Mouse (Mus musculus): ENCODE measurements at regions not wholly inside any gene's neighbourhood (a gene's known extent, or its start where the extent isn't known, plus 50 kb on each side); places are given as distances from the start of the nearest gene placed in this dataset.

- H3K27me3 ChIP-seq (ENCODE audit: control insufficient read depth, insufficient read depth, low read length), result no peaks in the 10 kb centered on the region
- H3K4me1 ChIP-seq (ENCODE audit: control insufficient read depth, insufficient read depth, low read length), result no peaks in the 10 kb centered on the region
- H3K4me3 ChIP-seq (ENCODE audit: control insufficient read depth, low read depth, low read length), result no peak overlapping the region
- TF ChIP-seq POLR2A (IDR thresholded peaks at IDR 0.05; ENCODE audit: control insufficient read depth, low read depth, low read length) (no peak), CTCF (IDR thresholded peaks at IDR 0.05; ENCODE audit: control insufficient read depth, insufficient read depth, insufficient replicate concordance, low read depth, low read length) (no peak)
- H3K36me3 ChIP-seq (ENCODE audit: control insufficient read depth, insufficient read depth, low read length), result no peaks in the 10 kb centered on the region
- H3K27ac ChIP-seq (ENCODE audit: control insufficient read depth, insufficient read depth, low read depth, low read length), result no peak overlapping the region
Observed at GRCm38 (mm10) chr6:117000951-117001725, 167.2 kb upstream of the Cxcl12 start.

GRCm38 (mm10) chr6:117012621-117013020 lies 155.7 kb upstream of the Cxcl12 start:
- Histone ChIP-seq H3K4me3 (ENCODE audit: control insufficient read depth, low read depth, low read length) (no peak overlapping the region), H3K27me3 (ENCODE audit: control insufficient read depth, insufficient read depth, low read length) (no peaks in the 10 kb centered on the region)
- TF ChIP-seq CTCF (IDR thresholded peaks at IDR 0.05; ENCODE audit: control insufficient read depth, insufficient read depth, insufficient replicate concordance, low read depth, low read length) (no peak), POLR2A (IDR thresholded peaks at IDR 0.05; ENCODE audit: control insufficient read depth, low read depth, low read length) (no peak)

GRCm38 (mm10) chr6:117015461-117015860 lies 152.9 kb upstream of the Cxcl12 start:
- no peak for TF ChIP-seq POLR2A (IDR thresholded peaks at IDR 0.05; ENCODE audit: control insufficient read depth, low read depth, low read length)
- no peak for TF ChIP-seq CTCF (IDR thresholded peaks at IDR 0.05; ENCODE audit: control insufficient read depth, insufficient read depth, insufficient replicate concordance, low read depth, low read length)
- Histone ChIP-seq H3K36me3 (ENCODE audit: control insufficient read depth, insufficient read depth, low read length) (no peaks in the 10 kb centered on the region), H3K4me1 (ENCODE audit: control insufficient read depth, insufficient read depth, low read length) (no peaks in the 10 kb centered on the region), H3K27ac (ENCODE audit: control insufficient read depth, insufficient read depth, low read depth, low read length) (no peak overlapping the region), H3K27me3 (ENCODE audit: control insufficient read depth, insufficient read depth, low read length) (no peaks in the 10 kb centered on the region), H3K4me3 (ENCODE audit: control insufficient read depth, low read depth, low read length) (no peak overlapping the region)

More at GRCm38 (mm10) chr6:117012621-117013020, 155.7 kb upstream of the Cxcl12 start:
- no peak overlapping the region for H3K27ac ChIP-seq (ENCODE audit: control insufficient read depth, insufficient read depth, low read depth, low read length)
- H3K36me3 ChIP-seq (ENCODE audit: control insufficient read depth, insufficient read depth, low read length), result no peaks in the 10 kb centered on the region
- H3K4me1 ChIP-seq (ENCODE audit: control insufficient read depth, insufficient read depth, low read length), result no peaks in the 10 kb centered on the region

- TF ChIP-seq CTCF (IDR thresholded peaks at IDR 0.05; ENCODE audit: control insufficient read depth, insufficient read depth, insufficient replicate concordance, low read depth, low read length), result no peak
- no peak for TF ChIP-seq POLR2A (IDR thresholded peaks at IDR 0.05; ENCODE audit: control insufficient read depth, low read depth, low read length)
- Histone ChIP-seq H3K4me1 (ENCODE audit: control insufficient read depth, insufficient read depth, low read length) (no peaks in the 10 kb centered on the region), H3K36me3 (ENCODE audit: control insufficient read depth, insufficient read depth, low read length) (no peaks in the 10 kb centered on the region), H3K27ac (ENCODE audit: control insufficient read depth, insufficient read depth, low read depth, low read length) (no peak overlapping the region), H3K4me3 (ENCODE audit: control insufficient read depth, low read depth, low read length) (no peak overlapping the region), H3K27me3 (ENCODE audit: control insufficient read depth, insufficient read depth, low read length) (no peaks in the 10 kb centered on the region)
Observed at GRCm38 (mm10) chr6:117021851-117022250, 146.5 kb upstream of the Cxcl12 start.

- Histone ChIP-seq H3K4me3 (ENCODE audit: control insufficient read depth, low read depth, low read length) (no peak overlapping the region), H3K4me1 (ENCODE audit: control insufficient read depth, insufficient read depth, low read length) (no peaks in the 10 kb centered on the region), H3K27ac (ENCODE audit: control insufficient read depth, insufficient read depth, low read depth, low read length) (no peak overlapping the region), H3K36me3 (ENCODE audit: control insufficient read depth, insufficient read depth, low read length) (no peaks in the 10 kb centered on the region), H3K27me3 (ENCODE audit: control insufficient read depth, insufficient read depth, low read length) (no peaks in the 10 kb centered on the region)
- TF ChIP-seq POLR2A (IDR thresholded peaks at IDR 0.05; ENCODE audit: control insufficient read depth, low read depth, low read length) (no peak), CTCF (IDR thresholded peaks at IDR 0.05; ENCODE audit: control insufficient read depth, insufficient read depth, insufficient replicate concordance, low read depth, low read length) (no peak)
Observed at GRCm38 (mm10) chr6:117032042-117032746, 136.1 kb upstream of the Cxcl12 start.

GRCm38 (mm10) chr6:117043744-117044143 lies 124.6 kb upstream of the Cxcl12 start:
- no peak overlapping the region for H3K27ac ChIP-seq (ENCODE audit: control insufficient read depth, insufficient read depth, low read depth, low read length)

GRCm38 (mm10) chr6:117049459-117050010 lies 118.8 kb upstream of the Cxcl12 start:
- Histone ChIP-seq H3K4me3 (ENCODE audit: control insufficient read depth, low read depth, low read length) (no peak overlapping the region), H3K4me1 (ENCODE audit: control insufficient read depth, insufficient read depth, low read length) (no peaks in the 10 kb centered on the region), H3K27ac (ENCODE audit: control insufficient read depth, insufficient read depth, low read depth, low read length) (no peak overlapping the region), H3K27me3 (ENCODE audit: control insufficient read depth, insufficient read depth, low read length) (no peaks in the 10 kb centered on the region), H3K36me3 (ENCODE audit: control insufficient read depth, insufficient read depth, low read length) (no peaks in the 10 kb centered on the region)
- TF ChIP-seq POLR2A (IDR thresholded peaks at IDR 0.05; ENCODE audit: control insufficient read depth, low read depth, low read length) (no peak), CTCF (IDR thresholded peaks at IDR 0.05; ENCODE audit: control insufficient read depth, insufficient read depth, insufficient replicate concordance, low read depth, low read length) (no peak)

More at GRCm38 (mm10) chr6:117043744-117044143, 124.6 kb upstream of the Cxcl12 start:
- Histone ChIP-seq H3K27me3 (ENCODE audit: control insufficient read depth, insufficient read depth, low read length) (no peaks in the 10 kb centered on the region), H3K36me3 (ENCODE audit: control insufficient read depth, insufficient read depth, low read length) (no peaks in the 10 kb centered on the region), H3K4me3 (ENCODE audit: control insufficient read depth, low read depth, low read length) (no peak overlapping the region), H3K4me1 (ENCODE audit: control insufficient read depth, insufficient read depth, low read length) (no peaks in the 10 kb centered on the region)
- no peak for TF ChIP-seq POLR2A (IDR thresholded peaks at IDR 0.05; ENCODE audit: control insufficient read depth, low read depth, low read length)
- no peak for TF ChIP-seq CTCF (IDR thresholded peaks at IDR 0.05; ENCODE audit: control insufficient read depth, insufficient read depth, insufficient replicate concordance, low read depth, low read length)

Measured in testis, adult 2 months (tissue).